Mouse (Mus musculus) urinary bladder, postnatal 4 days (tissue): ENCODE results near the gene Hmcn1.

Experiments
- DNase-seq, 2 experiments: peaks; one replicate each; pipeline ENCODE4 v3.0.0; 2021 to 2022; ENCODE audit warnings: low spot score in 2 of 2

The Hmcn1 gene

DNA sequence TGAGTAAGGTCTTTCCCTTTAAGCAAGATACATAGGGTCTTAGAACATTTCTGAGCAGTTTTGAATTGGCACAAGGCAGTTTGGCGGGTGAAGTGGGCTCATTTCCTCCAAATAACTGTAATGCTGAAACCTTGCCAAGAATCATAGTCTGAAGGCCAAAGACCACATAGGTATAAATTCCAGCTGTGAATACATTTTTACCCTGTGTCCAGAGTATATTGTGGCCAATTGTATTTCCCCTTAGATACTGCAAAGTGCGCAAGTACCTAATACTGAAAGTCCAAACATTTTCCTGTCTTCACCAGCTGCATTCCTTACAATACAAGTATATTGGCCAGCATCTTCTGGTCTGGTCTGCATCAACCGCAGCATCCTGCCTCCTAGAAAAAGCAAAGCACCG lies 312.9 kb downstream of the Hmcn1 start:
- no peak for DNase-seq

DNA sequence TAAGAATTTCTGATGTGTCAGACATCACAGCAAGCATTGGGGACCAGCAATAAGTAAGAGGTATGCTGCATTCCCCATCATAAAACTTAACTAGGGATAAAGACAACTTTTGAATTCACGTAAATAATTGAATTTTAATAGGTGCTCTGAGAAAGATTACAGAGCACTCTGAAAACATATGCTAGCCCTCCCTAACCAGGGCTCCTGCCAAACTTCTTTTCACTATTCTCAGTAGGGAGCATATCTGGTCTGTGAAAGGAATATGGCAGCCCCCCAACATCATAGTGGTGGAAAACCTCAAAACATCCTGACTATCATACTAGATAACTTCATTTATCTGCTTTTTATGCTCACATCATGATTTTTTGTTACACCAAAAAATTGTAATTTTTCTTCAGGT lies 347.9 kb downstream of the Hmcn1 start:
- no peak for DNase-seq

DNA sequence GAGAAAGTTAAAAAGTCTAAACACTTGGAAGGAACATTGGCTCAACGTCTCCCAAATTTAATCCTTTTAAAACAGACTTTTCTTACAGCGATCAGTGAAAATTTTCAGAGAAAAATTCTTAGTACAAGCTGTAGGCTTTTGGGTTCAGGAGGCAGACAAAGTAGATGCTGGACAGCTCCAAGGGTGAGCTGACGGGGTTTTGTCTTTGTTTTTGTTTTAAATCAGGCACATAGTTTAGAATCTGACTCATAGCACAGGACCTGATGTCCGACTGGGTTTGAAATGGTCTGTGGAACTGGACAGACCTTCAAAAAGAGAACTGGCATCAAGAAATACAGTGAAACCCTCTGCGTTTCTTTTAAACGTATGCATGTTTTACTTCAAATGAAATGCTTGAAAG lies 353.7 kb downstream of the Hmcn1 start:
- no peak for DNase-seq

DNA sequence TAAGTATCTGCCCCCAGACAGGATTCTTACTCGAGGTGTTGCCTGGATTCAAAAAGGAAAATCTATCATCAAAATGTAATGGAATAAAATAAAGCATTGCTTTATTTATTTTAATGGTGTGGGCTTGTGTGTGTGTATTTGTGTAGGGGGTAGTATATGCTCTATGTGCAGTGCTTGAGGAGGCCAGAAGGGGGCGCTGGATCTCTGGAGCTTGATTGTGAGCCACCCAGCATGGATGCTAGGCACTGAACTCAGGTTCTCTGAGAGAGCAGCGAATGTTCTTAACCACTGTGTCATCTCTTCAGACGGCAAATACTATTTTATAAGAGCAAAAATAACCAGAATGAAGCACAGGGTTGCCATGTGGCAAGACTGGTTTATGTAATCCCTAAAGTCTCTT lies 360.7 kb downstream of the Hmcn1 start:
- DNase-seq = no peak

DNA sequence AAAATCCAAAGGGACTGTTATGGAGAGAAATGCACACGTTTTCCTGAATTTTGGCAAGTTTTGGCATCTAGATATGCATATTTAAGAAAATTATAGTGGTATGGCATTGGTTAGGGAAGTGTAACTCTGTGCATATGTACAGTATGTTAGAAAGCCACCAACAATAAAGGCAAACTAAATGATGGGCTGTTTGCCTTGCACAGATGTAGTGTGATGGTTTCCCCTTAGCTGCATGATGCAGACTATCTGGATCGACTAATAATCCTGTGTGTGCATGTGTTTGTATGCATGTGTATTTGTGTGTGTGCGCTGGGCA lies 361.4 kb downstream of the Hmcn1 start:
- no peak for DNase-seq

DNA sequence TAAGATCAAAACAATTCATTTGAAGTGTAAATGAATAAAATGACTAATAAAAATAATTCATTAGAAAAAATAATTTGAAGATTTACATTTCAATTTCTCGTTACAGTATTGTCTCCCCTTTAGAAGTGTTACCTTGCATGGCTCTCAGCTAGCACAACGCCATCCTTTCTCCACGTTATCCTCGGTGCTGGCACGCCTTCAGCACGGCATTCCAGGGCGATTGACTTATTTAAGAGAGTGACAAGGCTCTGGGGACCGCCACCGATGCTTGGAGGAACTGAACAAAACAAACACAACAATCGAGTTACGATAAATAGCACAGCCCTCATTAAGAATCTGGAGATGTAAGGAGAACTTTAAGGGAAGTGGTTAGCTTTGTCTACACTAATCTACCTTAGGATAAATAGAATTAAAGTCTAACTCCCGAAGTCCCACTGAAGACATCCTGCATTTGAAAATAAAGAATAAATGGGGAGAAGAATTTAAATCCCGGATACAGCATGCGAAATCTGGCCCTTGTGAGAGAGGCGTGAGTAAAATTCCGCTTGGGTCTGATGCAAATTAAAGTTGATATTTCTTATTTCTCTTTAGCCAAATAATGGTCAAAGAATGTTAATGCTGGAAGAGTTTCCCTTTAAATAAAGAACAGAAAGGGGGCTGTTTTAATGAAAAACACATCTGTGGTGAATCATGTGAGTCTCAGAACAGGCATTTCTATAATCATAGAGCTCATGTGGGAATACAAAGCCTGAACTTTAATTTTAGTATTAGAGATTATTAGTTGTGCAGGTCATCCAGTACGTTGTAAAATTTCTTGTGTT lies 362.0 kb downstream of the Hmcn1 start:
- DNase-seq = no peak

DNA sequence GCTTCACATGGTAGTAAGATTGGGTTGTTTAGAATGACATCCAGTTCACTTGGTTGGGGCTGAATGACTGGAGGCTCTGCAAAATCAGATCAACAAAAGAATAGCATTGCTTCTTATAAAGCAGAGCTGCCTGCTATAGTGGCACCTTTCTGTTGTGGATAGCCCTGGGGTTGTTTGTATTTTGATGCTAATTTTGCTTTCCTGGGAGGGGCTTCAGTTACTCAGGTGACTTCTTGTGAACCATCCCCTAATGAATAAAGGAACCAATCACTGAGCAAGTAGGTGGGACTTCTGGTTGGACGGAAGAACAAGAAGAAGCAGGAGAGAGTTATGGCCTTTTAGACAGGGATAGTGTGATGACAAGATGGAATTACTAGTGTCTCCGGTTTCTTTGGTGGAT lies 370.0 kb downstream of the Hmcn1 start:
- no peak for DNase-seq

DNA sequence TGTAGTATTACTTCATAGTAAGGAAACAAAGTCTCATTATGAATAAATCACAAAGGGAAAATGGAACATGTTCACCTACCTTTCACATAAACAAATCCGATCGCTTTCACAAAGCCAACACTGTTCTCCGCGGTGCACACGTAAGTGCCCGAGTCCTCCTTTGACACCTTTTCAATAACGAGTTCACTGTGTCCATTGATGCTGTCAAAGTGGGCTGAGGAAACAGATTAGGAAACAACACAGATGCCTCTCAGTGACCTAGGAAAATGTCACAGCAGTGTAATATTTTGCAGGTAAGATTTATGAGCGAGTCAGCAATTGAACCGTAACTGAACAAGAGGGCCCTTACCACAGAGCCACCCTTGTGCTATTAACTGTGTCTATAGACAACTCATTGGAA lies 382.7 kb downstream of the Hmcn1 start:
- no peak for DNase-seq

DNA sequence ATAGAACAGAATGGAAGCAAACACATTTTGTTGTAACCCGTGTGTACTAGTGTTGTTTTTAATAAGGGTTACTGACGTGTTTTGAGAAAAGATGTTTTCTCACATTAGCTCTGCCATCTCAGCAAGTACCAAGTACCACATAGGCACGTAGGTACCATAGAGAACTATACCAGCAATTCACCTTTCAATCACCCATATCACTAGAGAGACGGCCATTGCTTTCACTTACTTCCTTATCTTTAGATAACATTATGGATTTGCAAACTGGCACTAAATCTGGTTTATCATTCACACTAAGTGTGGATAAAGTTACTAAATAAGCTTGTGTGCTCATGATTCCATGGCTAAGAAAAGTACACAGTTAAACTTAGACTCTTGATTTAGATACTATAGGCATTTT lies 387.1 kb downstream of the Hmcn1 start:
- DNase-seq = no peak

DNA sequence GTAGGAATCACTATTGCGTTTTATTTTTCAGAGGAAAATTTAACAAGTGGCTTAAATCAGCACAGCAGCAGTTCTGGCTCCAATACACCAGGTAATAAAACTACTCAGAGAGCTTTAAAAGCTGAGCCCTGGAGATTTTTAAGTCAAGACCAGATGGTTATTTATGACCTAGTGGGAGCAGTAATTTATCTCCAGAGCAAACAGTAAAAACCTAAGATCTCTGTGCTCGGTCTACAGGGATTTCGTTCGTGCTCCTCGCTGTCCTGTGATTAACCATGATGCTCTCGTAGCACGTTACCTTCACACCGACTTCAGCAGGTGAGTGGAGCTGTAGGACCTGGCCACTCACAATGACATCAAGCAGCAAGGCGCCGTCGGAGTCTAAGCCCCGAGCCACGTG lies 399.6 kb downstream of the Hmcn1 start:
- no peak for DNase-seq

DNA sequence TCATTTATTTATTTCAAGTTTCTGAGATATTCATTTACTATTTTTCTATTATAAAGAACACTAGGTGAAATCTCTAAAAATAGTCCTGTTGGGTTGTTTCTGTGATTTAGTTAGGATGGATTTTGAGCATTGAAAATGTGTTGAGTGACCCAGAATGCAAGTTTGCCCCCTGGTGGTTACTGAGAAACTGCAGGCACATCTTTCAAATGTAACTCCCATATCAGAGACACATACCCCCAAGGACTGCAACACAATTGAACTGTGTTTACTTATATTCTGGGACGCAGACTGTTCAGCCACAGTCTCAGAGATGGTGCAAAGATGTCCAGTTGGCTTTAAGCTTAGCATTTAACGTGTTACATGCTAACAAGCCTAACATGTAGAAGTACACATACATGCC lies 402.0 kb downstream of the Hmcn1 start:
- DNase-seq = no peak

DNA sequence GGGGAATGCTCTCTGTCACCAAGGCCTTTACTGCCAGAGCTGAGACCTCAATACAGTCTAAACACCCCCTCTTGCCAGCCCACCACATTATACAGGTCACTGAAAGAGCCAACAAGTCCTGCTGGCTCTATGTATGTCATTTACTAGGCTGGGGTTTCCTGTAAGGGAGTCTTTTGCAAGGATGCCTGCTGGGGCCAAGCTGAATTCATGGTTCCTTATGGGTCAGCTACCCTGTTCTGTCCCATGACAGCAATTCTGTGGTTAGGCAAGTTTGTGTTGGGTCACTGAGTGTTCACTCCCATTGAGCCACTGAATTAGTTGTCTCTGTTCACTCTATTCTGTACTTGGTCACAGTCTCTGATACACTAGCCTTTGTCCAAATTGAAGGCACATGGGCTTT lies 405.8 kb downstream of the Hmcn1 start:
- no peak for DNase-seq

DNA sequence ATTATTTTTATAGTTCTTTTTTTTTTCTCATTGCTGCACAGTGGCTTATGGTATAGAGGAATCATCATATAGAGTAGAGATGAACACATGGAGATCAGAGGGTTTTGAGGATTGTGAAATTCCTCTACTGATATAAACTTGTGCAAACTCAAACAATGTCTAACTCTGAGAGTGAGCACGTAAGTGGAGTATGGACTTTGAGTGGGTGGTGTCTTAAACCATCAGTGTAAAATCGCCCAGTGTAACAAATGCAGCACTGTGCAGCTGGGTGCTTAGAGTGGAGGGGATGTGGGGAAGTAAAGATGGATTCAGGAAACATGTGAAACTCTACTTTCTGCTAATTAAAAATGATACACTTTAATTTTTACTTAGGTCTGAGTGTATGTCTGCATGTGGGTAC lies 408.8 kb downstream of the Hmcn1 start:
- no peak for DNase-seq

DNA sequence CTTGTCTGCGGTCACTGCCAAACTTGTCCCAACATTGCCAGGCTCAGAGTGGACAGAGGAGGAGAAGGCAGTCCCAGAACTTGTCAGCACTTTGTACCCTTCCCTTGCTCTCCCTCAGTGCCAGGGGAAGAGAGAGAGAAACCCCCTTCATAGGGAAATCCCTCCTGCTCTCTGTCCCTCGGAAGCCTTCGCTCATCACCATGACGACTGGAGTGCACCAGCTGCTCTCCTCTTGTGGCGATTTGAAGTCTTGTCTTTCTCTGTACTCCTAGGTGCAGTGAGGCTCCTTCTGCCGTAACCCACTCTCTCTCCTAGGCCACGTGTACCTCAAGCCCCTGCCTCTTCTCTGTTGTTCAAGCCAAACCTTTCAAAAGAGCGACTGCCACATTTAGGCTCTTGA lies 409.5 kb downstream of the Hmcn1 start:
- DNase-seq = no peak

DNA sequence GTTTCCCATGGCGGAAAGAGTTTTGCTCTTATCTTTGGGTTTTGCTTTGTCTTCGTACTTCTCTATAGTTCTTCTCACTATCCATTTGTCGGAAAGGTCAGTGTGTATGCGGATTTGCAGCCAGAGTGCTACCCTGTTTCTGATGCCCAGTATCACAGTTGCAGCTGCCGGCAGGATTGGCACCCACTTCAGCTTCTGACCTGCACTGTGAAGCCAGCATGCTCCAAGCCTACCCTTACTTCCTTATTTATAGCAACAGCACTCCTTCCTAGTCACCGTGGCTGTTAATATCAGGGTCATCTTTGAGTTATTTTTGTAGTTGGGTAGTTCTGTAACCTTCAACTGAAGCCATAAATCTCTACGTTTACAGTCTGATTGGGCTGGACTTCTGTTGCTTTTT lies 412.7 kb downstream of the Hmcn1 start:
- no peak for DNase-seq

DNA sequence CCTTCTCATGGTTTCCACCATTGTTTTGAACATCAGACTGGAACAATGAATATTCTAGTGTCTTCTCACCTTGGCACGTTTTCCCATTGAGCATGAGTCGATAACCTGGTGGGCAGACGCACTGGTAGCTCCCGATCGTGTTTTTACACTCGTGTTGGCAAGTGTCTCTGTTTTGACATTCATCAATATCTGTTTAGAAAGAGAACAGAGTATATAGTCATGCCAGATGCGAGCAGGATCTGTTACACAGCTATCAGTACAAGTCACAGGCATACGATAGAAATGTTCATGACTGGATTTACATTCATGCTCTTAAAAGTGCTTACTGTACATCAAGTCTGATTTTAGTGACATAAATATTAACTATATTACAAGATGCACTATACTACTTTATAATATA lies 419.8 kb downstream of the Hmcn1 start:
- no peak for DNase-seq

DNA sequence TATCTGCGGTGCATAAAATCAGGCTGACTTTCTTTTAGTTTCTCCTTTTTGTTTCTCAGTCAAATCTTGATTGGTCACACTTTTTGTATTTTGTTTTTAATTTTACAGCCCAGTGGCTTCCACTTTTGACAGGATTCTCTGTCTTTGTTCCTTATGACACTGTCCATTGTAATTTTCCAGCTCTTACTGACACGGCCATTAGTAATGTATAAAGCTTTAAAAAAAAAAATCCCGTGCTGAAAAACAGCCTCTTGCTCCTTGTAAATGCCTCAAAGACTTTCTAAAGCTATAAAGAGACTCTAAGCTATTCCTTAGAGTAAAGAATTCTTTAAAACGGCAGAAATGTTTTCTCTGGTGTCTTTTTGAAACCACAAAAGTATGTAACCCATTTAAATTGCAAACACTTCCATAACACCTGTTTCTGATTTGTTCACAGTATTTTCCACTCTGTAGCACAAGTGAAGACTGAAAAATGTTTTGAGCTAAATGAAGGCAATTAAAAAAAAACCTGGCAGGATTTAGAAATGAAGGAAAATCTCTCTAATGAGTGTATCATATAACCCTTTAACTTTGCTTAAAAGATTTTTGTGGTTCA lies 422.6 kb downstream of the Hmcn1 start:
- DNase-seq = no peak

DNA sequence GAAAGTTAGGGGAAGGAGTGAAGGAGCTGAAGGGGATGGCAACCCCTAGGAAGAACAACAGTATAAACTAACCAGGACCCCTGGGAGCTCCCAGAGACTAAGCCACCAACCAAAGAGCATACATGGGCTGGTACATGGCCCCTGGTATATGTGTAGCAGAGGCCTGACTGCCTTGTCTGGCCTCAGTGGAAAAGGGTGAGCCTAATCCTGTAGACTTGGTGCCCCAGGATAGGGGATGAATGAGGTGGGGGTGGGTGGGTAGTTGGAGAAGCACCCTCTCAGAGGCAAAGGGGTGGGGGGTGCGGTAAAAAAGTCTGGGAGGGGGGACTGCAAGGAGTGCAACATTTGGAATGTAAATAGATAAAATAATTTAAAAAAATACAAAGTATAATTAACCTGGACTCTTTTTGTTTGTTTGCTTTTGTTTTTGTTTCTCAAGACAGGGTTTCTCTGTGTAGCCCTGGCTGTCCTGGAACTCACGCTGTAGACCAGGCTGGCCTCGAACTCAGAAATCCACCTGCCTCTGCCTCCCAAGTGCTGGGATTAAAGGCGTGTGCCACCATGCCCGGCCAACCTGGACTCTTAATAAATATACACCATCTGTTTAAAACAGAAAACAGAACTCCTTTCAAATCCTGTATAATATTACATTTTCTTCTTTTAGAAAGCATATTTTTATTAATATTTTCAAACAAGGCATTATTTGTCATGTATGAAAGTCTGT lies 423.3 kb downstream of the Hmcn1 start:
- no peak for DNase-seq

DNA sequence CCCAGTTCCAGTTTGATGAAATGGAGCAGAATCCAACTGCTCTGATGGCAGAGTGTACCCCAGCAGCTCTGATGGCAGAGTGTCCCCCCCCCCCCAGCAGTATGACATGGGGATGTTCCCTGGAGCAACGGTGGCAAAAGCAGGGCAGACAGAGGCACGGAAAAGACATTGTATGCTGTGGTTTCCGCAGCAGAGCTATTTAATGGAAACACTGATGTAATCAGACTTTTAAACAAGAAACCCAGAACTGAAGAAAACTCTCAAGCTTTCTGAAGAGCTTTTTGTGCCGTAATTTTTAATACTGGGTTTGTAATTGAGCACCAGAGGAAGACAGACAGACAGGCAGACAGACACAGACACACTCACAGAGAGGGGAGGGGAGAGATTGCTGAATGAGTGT lies 426.9 kb downstream of the Hmcn1 start:
- DNase-seq = no peak

DNA sequence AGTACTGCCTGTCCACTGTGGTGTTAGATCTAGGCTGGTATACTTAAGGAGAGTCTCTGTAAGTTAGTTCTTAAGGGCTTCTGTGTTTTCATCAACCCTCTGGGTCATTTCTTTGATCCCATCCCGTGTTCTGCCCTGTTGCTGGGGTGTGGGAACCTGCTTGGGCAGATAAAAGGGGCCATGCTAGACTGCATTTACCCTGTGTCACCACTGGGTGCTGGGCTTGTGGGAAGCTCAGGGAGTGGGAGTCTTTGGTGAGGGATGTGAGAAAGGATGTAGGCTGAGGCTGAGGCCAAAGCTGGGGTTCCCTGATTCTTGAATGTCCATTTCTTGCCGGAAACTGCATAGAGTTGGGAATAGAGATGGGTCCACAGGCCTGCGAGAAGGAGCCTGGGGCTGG lies 436.6 kb downstream of the Hmcn1 start:
- no peak for DNase-seq

DNA sequence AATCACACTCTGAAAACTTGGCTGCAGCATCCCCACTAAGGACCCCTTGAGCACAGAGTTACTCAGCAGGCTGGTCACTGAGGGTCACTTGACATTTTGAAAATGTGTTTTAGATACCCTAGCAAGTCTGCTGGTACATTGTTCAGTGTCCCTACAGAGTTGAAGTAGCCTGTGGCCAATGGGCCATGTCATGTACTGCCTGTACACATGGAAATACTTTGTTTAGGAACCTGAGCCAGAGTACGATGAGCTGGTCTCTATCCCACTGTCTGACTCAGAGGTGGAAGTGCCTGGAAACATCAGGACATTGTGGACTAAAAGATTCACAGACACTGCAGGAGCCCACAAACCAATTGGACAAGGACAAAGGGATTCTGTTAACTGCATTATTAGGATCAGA lies 441.8 kb downstream of the Hmcn1 start:
- no peak for DNase-seq

DNA sequence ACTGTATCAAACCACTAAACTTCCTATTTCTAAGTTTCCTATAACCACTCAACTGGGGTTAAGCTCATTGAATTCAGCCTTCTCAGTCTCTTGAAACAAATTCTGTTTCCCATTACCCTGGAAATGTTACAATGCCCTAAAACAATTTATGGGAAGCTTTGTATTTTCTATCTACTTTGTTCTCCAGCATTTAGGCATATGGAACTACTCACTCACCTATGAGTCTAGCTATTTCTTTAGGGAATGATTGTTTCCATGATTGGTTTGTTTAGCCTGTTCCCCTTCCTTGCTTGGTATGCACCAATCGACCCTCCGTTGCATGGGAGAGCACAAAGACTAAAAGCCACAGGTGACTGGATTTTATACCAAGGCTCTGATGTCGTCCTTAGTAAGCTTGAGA lies 446.8 kb downstream of the Hmcn1 start:
- DNase-seq = no peak

DNA sequence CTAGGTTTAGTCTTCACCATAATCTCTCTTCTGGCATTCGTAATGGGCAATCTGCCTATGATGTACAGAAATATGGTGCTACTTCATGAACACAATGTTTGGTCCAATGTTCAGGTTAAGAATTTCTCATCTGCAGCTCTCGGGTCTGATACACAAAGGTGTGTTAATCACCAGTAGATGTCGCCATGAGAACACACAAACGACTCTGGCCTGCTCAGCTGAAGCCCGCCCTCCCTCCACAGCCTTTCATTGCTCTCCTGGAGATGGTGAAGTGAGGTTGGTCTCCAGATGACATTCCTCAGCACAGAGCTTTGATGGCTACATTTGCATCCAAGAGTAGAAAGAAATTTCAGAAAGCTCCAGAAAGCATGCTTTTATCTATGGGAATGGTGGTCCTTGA lies 453.0 kb downstream of the Hmcn1 start:
- DNase-seq = no peak
